Mouse (Mus musculus): ENCODE measurements around the gene Vasn. TPM values are rescaled to one million over a fixed set of nuclear protein-coding genes. Genes with fewer than 3 reads are reported as not detected.

Vasn gene
- total RNA-seq, 4 experiments from 2014 or later: 10.1 to 16.9 (median 11.1) TPM

GRCm38 (mm10) chr16:4607818-4608531, 31.8 kb upstream of the Vasn start:
- DNase-seq: peak; percentile 73

GRCm38 (mm10) chr16:4608532-4609059, 31.1 kb upstream of the Vasn start:
- no peak for DNase-seq

GRCm38 (mm10) chr16:4611193-4611592, 28.5 kb upstream of the Vasn start:
- no peak for DNase-seq

GRCm38 (mm10) chr16:4611676-4612075, 28.1 kb upstream of the Vasn start:
- DNase-seq: no peak

- DNase-seq: no peak
Observed at GRCm38 (mm10) chr16:4613736-4614135, 26.0 kb upstream of the Vasn start.

GRCm38 (mm10) chr16:4614639-4615038, 25.1 kb upstream of the Vasn start:
- DNase-seq: no peak

GRCm38 (mm10) chr16:4615297-4615696, 24.4 kb upstream of the Vasn start:
- DNase-seq: no peak

- no peak for DNase-seq
Observed at GRCm38 (mm10) chr16:4616829-4617228, 22.9 kb upstream of the Vasn start.

- no peak for DNase-seq
Observed at GRCm38 (mm10) chr16:4624074-4624473, 15.7 kb upstream of the Vasn start.

GRCm38 (mm10) chr16:4624481-4625110, 15.1 kb upstream of the Vasn start, which contains the start of gene Pam16:
TSS of gene Pam16 (minus strand) at chr16:4624988.
- DNase-seq: peak; percentile 90

- DNase-seq: no peak
Observed at GRCm38 (mm10) chr16:4627105-4627504, 12.6 kb upstream of the Vasn start.

GRCm38 (mm10) chr16:4628898-4629419, 10.8 kb upstream of the Vasn start:
- no peak for DNase-seq

GRCm38 (mm10) chr16:4629950-4630349, 9.8 kb upstream of the Vasn start:
- peak; percentile 62 for DNase-seq

- DNase-seq: no peak
Observed at GRCm38 (mm10) chr16:4632050-4632449, 7.7 kb upstream of the Vasn start.

- DNase-seq: no peak
Observed at GRCm38 (mm10) chr16:4633661-4634060, 6.1 kb upstream of the Vasn start.

GRCm38 (mm10) chr16:4634681-4635080, 5.1 kb upstream of the Vasn start:
- DNase-seq: no peak

- no peak for DNase-seq
Observed at GRCm38 (mm10) chr16:4635760-4636159, 4.0 kb upstream of the Vasn start.

- no peak for DNase-seq
Observed at GRCm38 (mm10) chr16:4638891-4639390, 800 bp upstream of the Vasn start.

GRCm38 (mm10) chr16:4640267-4641005, 695 bp downstream of the Vasn start:
- no peak for DNase-seq

GRCm38 (mm10) chr16:4641119-4641838, 1.5 kb downstream of the Vasn start:
- DNase-seq: no peak

- no peak for DNase-seq
Observed at GRCm38 (mm10) chr16:4642190-4642589, 2.4 kb downstream of the Vasn start.

- DNase-seq: no peak
Observed at GRCm38 (mm10) chr16:4642937-4643336, 3.2 kb downstream of the Vasn start.
